Mouse (Mus musculus): ENCODE measurements around the gene Epb41l2. TPM values are rescaled to one million over a fixed set of nuclear protein-coding genes. Genes with fewer than 3 reads are reported as not detected.
A peak's percentile ranks its signal among the peaks of the same experiment; 100 is the strongest.

The Epb41l2 gene
- total and polyA plus RNA-seq, 2 experiments from 2014 or later, result 21.6 to 50.1 TPM

GRCm38 (mm10) chr10:25448676-25449075 is 89.1 kb downstream of the Epb41l2 start:
- WGBS, result 53% methylated on average over 4 of the region's 4 CpGs
- H3K9me3 ChIP-seq (replicated peaks; ENCODE audit: control insufficient read depth, low read length), result no peaks in the 10 kb centered on the region
- DNase-seq (ENCODE audit: low spot score), result no peak
- H3K36me3 ChIP-seq (replicated peaks; ENCODE audit: control insufficient read depth, insufficient read depth, low read length), result peaks cover 15% of the 10 kb centered on the region
- H3K4me2 ChIP-seq (ENCODE audit: low read depth, low read length), result no peak overlapping the region
- H3K27ac ChIP-seq (ENCODE audit: low read depth), result no peak overlapping the region
- no peak overlapping the region for H3K9ac ChIP-seq (replicated peaks; ENCODE audit: low read depth, low read length)
- no peaks in the 10 kb centered on the region for H3K27me3 ChIP-seq (ENCODE audit: control insufficient read depth, insufficient read depth, low read length)
- no peak for TF ChIP-seq EP300 (IDR thresholded peaks at IDR 0.05; ENCODE audit: low read depth)
- TF ChIP-seq CTCF (IDR thresholded peaks at IDR 0.05; ENCODE audit: low read depth), result no peak
- no peak for ATAC-seq (ENCODE audit: insufficient read depth, low read depth)
- H3K4me1 ChIP-seq (ENCODE audit: control insufficient read depth, insufficient read depth), result peaks cover 5% of the 10 kb centered on the region; the same call in 1 of the 2 replicates
- no peak overlapping the region for H3K4me3 ChIP-seq (ENCODE audit: low read depth, low read length)

GRCm38 (mm10) chr10:25449312-25450020 is 89.9 kb downstream of the Epb41l2 start:
- Histone ChIP-seq H3K4me3 (ENCODE audit: low read depth, low read length) (no peak overlapping the region), H3K9ac (replicated peaks; ENCODE audit: low read depth, low read length) (no peak overlapping the region)
- 45% methylated on average over 11 of the region's 11 CpGs for WGBS

GRCm38 (mm10) chr10:25453150-25453549 is 93.6 kb downstream of the Epb41l2 start:
- Histone ChIP-seq H3K4me1 (ENCODE audit: control insufficient read depth, insufficient read depth) (peaks cover 5% of the 10 kb centered on the region; the same call in 1 of the 2 replicates), H3K4me3 (ENCODE audit: low read depth, low read length) (no peak overlapping the region), H3K27ac (ENCODE audit: low read depth) (no peak overlapping the region), H3K9ac (replicated peaks; ENCODE audit: low read depth, low read length) (no peak overlapping the region), H3K4me2 (ENCODE audit: low read depth, low read length) (no peak overlapping the region), H3K27me3 (ENCODE audit: control insufficient read depth, insufficient read depth, low read length) (no peaks in the 10 kb centered on the region), H3K36me3 (replicated peaks; ENCODE audit: control insufficient read depth, insufficient read depth, low read length) (peaks cover 12% of the 10 kb centered on the region), H3K9me3 (replicated peaks; ENCODE audit: control insufficient read depth, low read length) (no peaks in the 10 kb centered on the region)
- TF ChIP-seq EP300 (IDR thresholded peaks at IDR 0.05; ENCODE audit: low read depth), result no peak
- TF ChIP-seq CTCF (IDR thresholded peaks at IDR 0.05; ENCODE audit: low read depth), result no peak
- ATAC-seq (ENCODE audit: insufficient read depth, low read depth), result no peak
- DNase-seq (ENCODE audit: low spot score), result no peak
- 86% methylated on average over 9 of the region's 9 CpGs for WGBS

More at GRCm38 (mm10) chr10:25449312-25450020, 89.9 kb downstream of the Epb41l2 start:
- DNase-seq (ENCODE audit: low spot score), result no peak
- H3K4me2 ChIP-seq (ENCODE audit: low read depth, low read length), result peak overlapping the region; percentile 1; the same call in 1 of the 2 replicates
- no peaks in the 10 kb centered on the region for H3K27me3 ChIP-seq (ENCODE audit: control insufficient read depth, insufficient read depth, low read length)
- peaks cover 13% of the 10 kb centered on the region for H3K36me3 ChIP-seq (replicated peaks; ENCODE audit: control insufficient read depth, insufficient read depth, low read length)
- ATAC-seq (ENCODE audit: insufficient read depth, low read depth), result no peak
- peaks cover 5% of the 10 kb centered on the region; the same call in 1 of the 2 replicates for H3K4me1 ChIP-seq (ENCODE audit: control insufficient read depth, insufficient read depth)
- no peaks in the 10 kb centered on the region for H3K9me3 ChIP-seq (replicated peaks; ENCODE audit: control insufficient read depth, low read length)
- H3K27ac ChIP-seq (ENCODE audit: low read depth), result peak overlapping the region; percentile 60
- TF ChIP-seq CTCF (IDR thresholded peaks at IDR 0.05; ENCODE audit: low read depth) (no peak), EP300 (IDR thresholded peaks at IDR 0.05; ENCODE audit: low read depth) (no peak)

GRCm38 (mm10) chr10:25453772-25454171 is 94.2 kb downstream of the Epb41l2 start:
- 88% methylated on average over 10 of the region's 10 CpGs for WGBS
- no peak for TF ChIP-seq CTCF (IDR thresholded peaks at IDR 0.05; ENCODE audit: low read depth)
- TF ChIP-seq EP300 (IDR thresholded peaks at IDR 0.05; ENCODE audit: low read depth), result no peak
- DNase-seq (ENCODE audit: low spot score) (no peak), ATAC-seq (ENCODE audit: insufficient read depth, low read depth) (no peak)
- H3K36me3 ChIP-seq (replicated peaks; ENCODE audit: control insufficient read depth, insufficient read depth, low read length), result peaks cover 12% of the 10 kb centered on the region
- H3K9me3 ChIP-seq (replicated peaks; ENCODE audit: control insufficient read depth, low read length), result no peaks in the 10 kb centered on the region
- no peak overlapping the region for H3K4me3 ChIP-seq (ENCODE audit: low read depth, low read length)
- no peak overlapping the region for H3K4me2 ChIP-seq (ENCODE audit: low read depth, low read length)
- peaks cover 5% of the 10 kb centered on the region; the same call in 1 of the 2 replicates for H3K4me1 ChIP-seq (ENCODE audit: control insufficient read depth, insufficient read depth)
- no peak overlapping the region for H3K9ac ChIP-seq (replicated peaks; ENCODE audit: low read depth, low read length)
- H3K27me3 ChIP-seq (ENCODE audit: control insufficient read depth, insufficient read depth, low read length), result no peaks in the 10 kb centered on the region
- H3K27ac ChIP-seq (ENCODE audit: low read depth), result no peak overlapping the region

- Histone ChIP-seq H3K9me3 (replicated peaks; ENCODE audit: control insufficient read depth, low read length) (no peaks in the 10 kb centered on the region), H3K9ac (replicated peaks; ENCODE audit: low read depth, low read length) (no peak overlapping the region), H3K4me1 (ENCODE audit: control insufficient read depth, insufficient read depth) (no peaks in the 10 kb centered on the region; the same call in 1 of the 2 replicates), H3K27ac (ENCODE audit: low read depth) (no peak overlapping the region), H3K4me2 (ENCODE audit: low read depth, low read length) (no peak overlapping the region), H3K4me3 (ENCODE audit: low read depth, low read length) (no peak overlapping the region), H3K36me3 (replicated peaks; ENCODE audit: control insufficient read depth, insufficient read depth, low read length) (peaks cover 12% of the 10 kb centered on the region), H3K27me3 (ENCODE audit: control insufficient read depth, insufficient read depth, low read length) (no peaks in the 10 kb centered on the region)
- DNase-seq (ENCODE audit: low spot score) (no peak), ATAC-seq (ENCODE audit: insufficient read depth, low read depth) (no peak)
- 62% methylated on average over 6 of the region's 6 CpGs for WGBS
- TF ChIP-seq EP300 (IDR thresholded peaks at IDR 0.05; ENCODE audit: low read depth) (no peak), CTCF (IDR thresholded peaks at IDR 0.05; ENCODE audit: low read depth) (no peak)
These were observed 97.5 kb downstream of the Epb41l2 start for GRCm38 (mm10) chr10:25457118-25457517.
